Mouse (Mus musculus): Measurements from ENCODE around the gene Fgfr2. TPM values are rescaled to one million over a fixed set of nuclear protein-coding genes. Genes with fewer than 3 reads are reported as not detected.

The Fgfr2 gene
- total and polyA plus RNA-seq, 2 experiments from 2014 or later = 12.1 to 32.6 TPM

- no peak overlapping the region for H3K4me3 ChIP-seq (ENCODE audit: low read depth, low read length)
- no peak overlapping the region for H3K9ac ChIP-seq (replicated peaks; ENCODE audit: low read length, poor library complexity, severe bottlenecking)
- no peak for ATAC-seq (ENCODE audit: low FRiP score)
- H3K27ac ChIP-seq (ENCODE audit: low read depth, low read length) = no peak overlapping the region
- H3K4me1 ChIP-seq (ENCODE audit: insufficient read depth, low read length) = no peaks in the 10 kb centered on the region
- no peaks in the 10 kb centered on the region for H3K36me3 ChIP-seq (ENCODE audit: insufficient read depth, low read length)
- TF ChIP-seq CTCF (IDR thresholded peaks at IDR 0.05) = peak; percentile 60
- no peak overlapping the region for H3K4me2 ChIP-seq (ENCODE audit: low read depth, low read length, poor library complexity, severe bottlenecking)
- no peaks in the 10 kb centered on the region for H3K9me3 ChIP-seq (ENCODE audit: low read length)
- 67% methylated on average over 11 of the region's 11 CpGs for WGBS
- DNase-seq (ENCODE audit: low spot score) = no peak
- H3K27me3 ChIP-seq (ENCODE audit: insufficient read depth, low read length) = no peaks in the 10 kb centered on the region
These were observed 2349.8 kb downstream of the Fgfr2 start for GRCm38 (mm10) chr7:130773171-130773830.

DNA sequence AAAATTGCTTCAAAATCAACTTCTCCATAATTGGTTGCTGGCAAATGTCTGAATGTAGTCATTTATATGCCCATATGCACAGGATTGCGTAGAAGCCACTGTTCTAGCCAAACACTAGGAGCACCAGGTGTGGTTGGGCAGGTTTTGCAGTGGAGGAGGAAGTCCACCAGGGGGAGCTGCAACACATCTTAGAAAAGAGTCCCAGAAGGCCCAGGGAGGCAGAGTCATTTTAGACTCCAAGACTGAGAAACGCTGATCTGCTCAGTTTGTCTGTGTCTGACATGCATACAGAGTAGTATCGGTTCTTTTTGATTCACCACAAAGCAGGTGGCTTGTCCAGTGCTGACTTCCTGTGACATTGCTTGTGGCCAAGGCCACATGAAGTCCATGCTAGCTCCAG is 2352.4 kb downstream of the Fgfr2 start:
- no peaks in the 10 kb centered on the region for H3K4me1 ChIP-seq (ENCODE audit: insufficient read depth, low read length)
- H3K4me3 ChIP-seq (ENCODE audit: low read depth, low read length) = no peak overlapping the region
- TF ChIP-seq CTCF (IDR thresholded peaks at IDR 0.05) = peak; percentile 96
- no peaks in the 10 kb centered on the region for H3K27me3 ChIP-seq (ENCODE audit: insufficient read depth, low read length)
- WGBS = 24% methylated on average over 3 of the region's 3 CpGs
- no peaks in the 10 kb centered on the region for H3K36me3 ChIP-seq (ENCODE audit: insufficient read depth, low read length)
- no peak overlapping the region for H3K9ac ChIP-seq (replicated peaks; ENCODE audit: low read length, poor library complexity, severe bottlenecking)
- H3K4me2 ChIP-seq (ENCODE audit: low read depth, low read length, poor library complexity, severe bottlenecking) = no peak overlapping the region
- DNase-seq (ENCODE audit: low spot score) (peak; percentile 94), ATAC-seq (ENCODE audit: low FRiP score) (no peak; the same call in 1 of the 2 replicates)
- H3K27ac ChIP-seq (ENCODE audit: low read depth, low read length) = no peak overlapping the region
- no peaks in the 10 kb centered on the region for H3K9me3 ChIP-seq (ENCODE audit: low read length)

- no peak overlapping the region for H3K4me2 ChIP-seq (ENCODE audit: low read depth, low read length, poor library complexity, severe bottlenecking)
- H3K9ac ChIP-seq (replicated peaks; ENCODE audit: low read length, poor library complexity, severe bottlenecking) = no peak overlapping the region
- ATAC-seq (ENCODE audit: low FRiP score) = no peak
- peaks cover 13% of the 10 kb centered on the region; the same call in 1 of the 2 replicates for H3K36me3 ChIP-seq (ENCODE audit: insufficient read depth, low read length)
- no peaks in the 10 kb centered on the region for H3K4me1 ChIP-seq (ENCODE audit: insufficient read depth, low read length)
- no peak for DNase-seq (ENCODE audit: low spot score)
- no peaks in the 10 kb centered on the region for H3K9me3 ChIP-seq (ENCODE audit: low read length)
- WGBS = 92% methylated on average over 4 of the region's 4 CpGs
- TF ChIP-seq CTCF (IDR thresholded peaks at IDR 0.05) = no peak
- no peak overlapping the region for H3K4me3 ChIP-seq (ENCODE audit: low read depth, low read length)
- H3K27ac ChIP-seq (ENCODE audit: low read depth, low read length) = no peak overlapping the region
- no peaks in the 10 kb centered on the region for H3K27me3 ChIP-seq (ENCODE audit: insufficient read depth, low read length)
These were observed 2355.0 kb downstream of the Fgfr2 start for GRCm38 (mm10) chr7:130768151-130768550.

- Histone ChIP-seq H3K9me3 (ENCODE audit: low read length) (no peaks in the 10 kb centered on the region), H3K27me3 (ENCODE audit: insufficient read depth, low read length) (no peaks in the 10 kb centered on the region), H3K9ac (replicated peaks; ENCODE audit: low read length, poor library complexity, severe bottlenecking) (no peak overlapping the region), H3K4me3 (ENCODE audit: low read depth, low read length) (no peak overlapping the region), H3K36me3 (ENCODE audit: insufficient read depth, low read length) (peaks cover 13% of the 10 kb centered on the region; the same call in 1 of the 2 replicates), H3K27ac (ENCODE audit: low read depth, low read length) (no peak overlapping the region), H3K4me1 (ENCODE audit: insufficient read depth, low read length) (no peaks in the 10 kb centered on the region), H3K4me2 (ENCODE audit: low read depth, low read length, poor library complexity, severe bottlenecking) (no peak overlapping the region)
- 76% methylated on average over 30 of the region's 30 CpGs for WGBS
- TF ChIP-seq CTCF (IDR thresholded peaks at IDR 0.05) = no peak
- no peak for DNase-seq (ENCODE audit: low spot score)
- no peak for ATAC-seq (ENCODE audit: low FRiP score)
These were observed 2356.6 kb downstream of the Fgfr2 start for GRCm38 (mm10) chr7:130766411-130767170.

- no peaks in the 10 kb centered on the region for H3K27me3 ChIP-seq (ENCODE audit: insufficient read depth, low read length)
- no peak overlapping the region for H3K4me3 ChIP-seq (ENCODE audit: low read depth, low read length)
- DNase-seq (ENCODE audit: low spot score) = no peak
- no peaks in the 10 kb centered on the region for H3K4me1 ChIP-seq (ENCODE audit: insufficient read depth, low read length)
- H3K27ac ChIP-seq (ENCODE audit: low read depth, low read length) = no peak overlapping the region
- WGBS = 97% methylated on average over 17 of the region's 17 CpGs
- ATAC-seq (ENCODE audit: low FRiP score) = no peak
- H3K36me3 ChIP-seq (ENCODE audit: insufficient read depth, low read length) = peaks cover 33% of the 10 kb centered on the region
- no peak overlapping the region for H3K9ac ChIP-seq (replicated peaks; ENCODE audit: low read length, poor library complexity, severe bottlenecking)
- TF ChIP-seq CTCF (IDR thresholded peaks at IDR 0.05) = no peak
- H3K9me3 ChIP-seq (ENCODE audit: low read length) = no peaks in the 10 kb centered on the region
- H3K4me2 ChIP-seq (ENCODE audit: low read depth, low read length, poor library complexity, severe bottlenecking) = no peak overlapping the region
These were observed 2359.0 kb downstream of the Fgfr2 start for GRCm38 (mm10) chr7:130764160-130764559.

Measured in midbrain, postnatal 0 days (tissue).